ENCODE assay signal across 8 mouse cellular contexts in the genomic region with DNA sequence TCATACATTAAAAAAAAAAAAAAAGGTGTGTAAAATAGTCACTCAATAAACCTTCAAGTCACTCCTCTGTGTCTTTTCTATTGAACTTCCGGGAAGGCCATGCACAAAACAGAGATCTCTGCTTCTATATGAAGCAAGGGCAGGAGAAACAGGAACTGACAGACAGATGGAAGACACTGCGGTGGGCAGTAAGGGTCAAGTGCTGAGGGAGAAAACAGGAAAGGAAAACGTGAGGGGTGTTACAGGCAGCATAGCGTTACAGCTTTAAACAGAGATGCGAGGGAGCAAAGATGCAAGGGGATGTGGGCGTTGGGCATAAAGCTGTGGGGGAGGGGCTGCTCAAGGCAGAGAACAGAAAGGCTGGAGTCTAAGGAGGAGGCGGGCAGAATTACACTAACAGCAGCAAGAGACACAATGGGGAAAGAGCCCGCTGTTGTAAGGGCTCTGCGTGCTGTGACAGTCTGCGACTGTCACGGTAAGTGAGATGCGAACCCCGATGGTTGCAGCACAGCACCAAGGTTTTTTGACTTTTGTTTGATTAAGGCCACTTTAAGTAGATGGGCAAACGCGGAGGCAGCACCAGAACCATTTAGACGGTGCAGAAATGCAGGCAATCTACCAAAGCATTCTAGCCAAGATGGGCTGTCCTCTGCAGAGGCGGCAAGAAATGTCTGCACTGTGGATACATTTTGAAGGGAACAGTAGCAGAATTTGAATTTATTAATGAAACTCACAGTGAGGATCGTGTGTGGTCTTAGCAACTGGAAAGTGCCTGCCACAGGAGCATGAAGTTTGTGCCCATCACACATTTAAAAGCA.
DNase-seq lines count a peak whose midpoint lies in the region; ATAC-seq lines count a peak whose summit lies in the region.

No protein-coding gene starts in this region.

- DNase-seq in heart, postnatal 36 days, result no peak
- peak; percentile 82 for DNase-seq in ZHBTc4 (ENCODE audit: low read depth, low spot score)
- DNase-seq in frontal cortex, postnatal 10 days (ENCODE audit: low spot score in 2 of 2), result peak; percentile 16 to 23
- peak; percentile 35 for DNase-seq in limb, embryonic 10.5 days (ENCODE audit: low spot score)
- DNase-seq in thymus, postnatal 10 days (ENCODE audit: low spot score in 2 of 2), result peak; percentile 56 to 68
- DNase-seq in c-Kit-positive CD71-positive TER-119-positive erythroid progenitor cells, embryonic 14.5 days (ENCODE audit: low spot score), result no peak

- WGBS in heart, embryonic 14.5 days, result 24% methylated on average over 18 of the region's 18 CpGs
- 22% methylated on average over 18 of the region's 18 CpGs for WGBS in limb, embryonic 10.5 days
- WGBS in midbrain, embryonic 16.5 days, result 7% methylated on average over 18 of the region's 18 CpGs

- peak overlapping the region; percentile 15 to 32 for H3K4me3 ChIP-seq in heart, embryonic 14.5 days (ENCODE audit: control insufficient read depth in 1 of 2, insufficient read depth in 1 of 2, low read depth in 1 of 2, low read length in 2 of 2)
- peak overlapping the region; percentile 38 for H3K4me3 ChIP-seq in limb, embryonic 10.5 days
- H3K4me3 ChIP-seq in midbrain, embryonic 16.5 days (ENCODE audit: low read depth, low read length), result peak overlapping the region; percentile 39

- peaks cover 0 to 5% of the 10 kb centered on the region in 2 experiments; a peak in 2 of 4 replicates for H3K4me1 ChIP-seq in heart, embryonic 14.5 days (ENCODE audit: control insufficient read depth in 2 of 2, insufficient read depth in 2 of 2, low read length in 2 of 2)
- H3K4me1 ChIP-seq in limb, embryonic 10.5 days, result peaks cover 13% of the 10 kb centered on the region
- H3K4me1 ChIP-seq in midbrain, embryonic 16.5 days (ENCODE audit: control insufficient read depth, insufficient read depth, low read length), result peaks cover 10% of the 10 kb centered on the region; the same call in 1 of the 2 replicates

- ATAC-seq in heart, embryonic 14.5 days (ENCODE audit: insufficient number of reproducible peaks, insufficient read depth, low FRiP score, low read depth), result no peak
- peak; percentile 79 for ATAC-seq in midbrain, embryonic 16.5 days

- H3K27ac ChIP-seq in heart, embryonic 14.5 days (replicated peaks in 1 of 2; ENCODE audit: control insufficient read depth in 1 of 2, insufficient read depth in 1 of 2, low read depth in 2 of 2, low read length in 2 of 2), result no peak overlapping the region
- no peak overlapping the region for H3K27ac ChIP-seq in limb, embryonic 10.5 days
- H3K27ac ChIP-seq in midbrain, embryonic 16.5 days (ENCODE audit: low read length), result peak overlapping the region; percentile 4; the same call in 1 of the 2 replicates

- H3K9ac ChIP-seq in heart, embryonic 14.5 days (ENCODE audit: low read length), result no peak overlapping the region
- peak overlapping the region; percentile 61 for H3K9ac ChIP-seq in midbrain, embryonic 16.5 days (ENCODE audit: low read depth, low read length)

- no peaks in the 10 kb centered on the region for H3K9me3 ChIP-seq in heart, embryonic 14.5 days (ENCODE audit: control insufficient read depth, low read length)
- no peaks in the 10 kb centered on the region for H3K9me3 ChIP-seq in limb, embryonic 10.5 days (replicated peaks)
- no peaks in the 10 kb centered on the region for H3K9me3 ChIP-seq in midbrain, embryonic 16.5 days (replicated peaks; ENCODE audit: control insufficient read depth, low read length, poor library complexity, severe bottlenecking)

- no peaks in the 10 kb centered on the region for H3K36me3 ChIP-seq in heart, embryonic 14.5 days (ENCODE audit: control insufficient read depth, insufficient read depth, low read length)
- H3K36me3 ChIP-seq in limb, embryonic 10.5 days, result no peaks in the 10 kb centered on the region
- H3K36me3 ChIP-seq in midbrain, embryonic 16.5 days (ENCODE audit: control insufficient read depth, insufficient read depth, low read length), result no peaks in the 10 kb centered on the region

- intact Hi-C loops in heart, postnatal 36 days (cut with DNase I), result loop anchor here (5.0 to 10.0 kb wide), 5 partner anchors 83 to 1390 kb away; a partner anchor contains a TSS

- H3K4me2 ChIP-seq in heart, embryonic 14.5 days (ENCODE audit: low read length), result peak overlapping the region; percentile 60
- peak overlapping the region; percentile 61 for H3K4me2 ChIP-seq in midbrain, embryonic 16.5 days (ENCODE audit: low read length)

- no peaks in the 10 kb centered on the region for H3K27me3 ChIP-seq in heart, embryonic 14.5 days (ENCODE audit: control insufficient read depth, insufficient read depth, low read length)
- 0 out of 2 replicates have a peak, but pooled peaks cover 4% of the 10 kb centered on the region for H3K27me3 ChIP-seq in limb, embryonic 10.5 days (ENCODE audit: low read depth, poor library complexity, severe bottlenecking)
- H3K27me3 ChIP-seq in midbrain, embryonic 16.5 days (ENCODE audit: control insufficient read depth, insufficient read depth, low read depth, low read length), result no peaks in the 10 kb centered on the region

Comparison
In these comparisons a context has a peak if more than half of its experiments do, and no peak if none do; other contexts are left out.
1. DNase-seq: peak in ZHBTc4 (single experiment), frontal cortex, postnatal 10 days (2 of 2), limb, embryonic 10.5 days (single experiment) and thymus, postnatal 10 days (2 of 2); none in heart, postnatal 36 days (0 of 2) and c-Kit-positive CD71-positive TER-119-positive erythroid progenitor cells, embryonic 14.5 days (single experiment).
2. Peak in every context shown above with its lines, with median percentiles within 50 percentile points of each other: H3K4me3 ChIP-seq.